Mouse (Mus musculus) left cerebral cortex, adult 9 months (tissue): ENCODE data around the gene Myl4.
A peak's percentile ranks its signal among the peaks of the same experiment; 100 is the strongest.
"Not testable (repeated sequence)": the region's sequence is repeated elsewhere in the genome, so short reads cannot be mapped to it uniquely, and the experiment has no call there.

Experiments used
- DNase-seq, 2 experiments: peaks; one replicate each; pipeline ENCODE4 v3.0.0; 2022; ENCODE audit warnings: low spot score in 2 of 2

Gene Myl4

DNA sequence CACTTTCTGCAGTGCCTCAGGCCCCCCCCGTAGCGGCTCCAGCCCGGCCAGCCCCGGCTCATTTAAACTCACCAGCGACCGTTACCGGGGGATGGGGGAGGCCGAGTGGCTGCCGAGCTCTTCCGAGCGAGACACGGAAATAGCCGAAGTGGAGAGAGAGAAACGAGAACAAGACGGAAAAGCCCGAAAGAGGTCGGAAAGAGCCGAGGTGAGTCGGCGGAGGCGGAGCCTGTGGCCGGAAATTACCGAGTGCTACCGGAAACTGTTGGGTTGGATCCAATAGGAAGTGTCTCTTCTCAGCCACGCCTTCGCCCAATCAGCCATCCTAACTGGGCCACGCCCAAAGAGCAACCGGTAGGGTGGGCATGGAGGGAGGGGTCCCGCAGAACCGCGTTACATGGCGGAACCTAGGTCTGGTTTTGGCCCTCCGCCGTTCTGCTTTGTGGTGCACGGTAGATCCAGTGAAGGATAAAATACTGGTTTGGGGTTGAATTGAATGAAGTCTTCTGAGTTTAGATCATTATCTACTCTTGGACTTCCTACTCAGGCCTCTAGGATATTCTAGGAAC is at the start of gene Myl4, which contains the start of gene Cdc27:
TSS of gene Myl4 (plus strand) at position 258 of the 569 bp plus-strand sequence.
TSS of gene Cdc27 (minus strand) at position 215 of the 569 bp plus-strand sequence.
- peak; percentile 97 to 100 for DNase-seq

- DNase-seq, result no peak
Measured at GRCm38 (mm10) chr11:104508455-104508854, 42.0 kb upstream of the Myl4 start.

DNA sequence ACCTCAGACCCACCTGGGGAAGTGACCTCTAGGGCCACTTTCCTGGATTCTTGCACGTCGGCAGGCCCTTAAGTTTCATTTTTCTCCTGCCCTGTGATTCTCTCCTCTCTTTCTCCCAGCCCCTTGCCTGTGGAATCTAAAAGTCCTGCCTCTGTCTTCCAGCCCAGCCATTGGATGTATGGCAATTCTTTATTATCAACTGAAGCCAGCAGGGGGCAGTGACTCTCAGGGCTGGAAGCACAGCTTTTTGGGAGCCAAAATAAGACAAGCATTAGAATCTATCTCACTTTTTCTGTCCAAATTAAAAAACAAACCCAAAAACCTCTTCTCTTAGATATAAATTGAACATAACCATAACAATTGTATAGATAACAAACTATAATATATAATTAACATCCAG is 39.9 kb upstream of the Myl4 start:
- DNase-seq, result no peak

DNA sequence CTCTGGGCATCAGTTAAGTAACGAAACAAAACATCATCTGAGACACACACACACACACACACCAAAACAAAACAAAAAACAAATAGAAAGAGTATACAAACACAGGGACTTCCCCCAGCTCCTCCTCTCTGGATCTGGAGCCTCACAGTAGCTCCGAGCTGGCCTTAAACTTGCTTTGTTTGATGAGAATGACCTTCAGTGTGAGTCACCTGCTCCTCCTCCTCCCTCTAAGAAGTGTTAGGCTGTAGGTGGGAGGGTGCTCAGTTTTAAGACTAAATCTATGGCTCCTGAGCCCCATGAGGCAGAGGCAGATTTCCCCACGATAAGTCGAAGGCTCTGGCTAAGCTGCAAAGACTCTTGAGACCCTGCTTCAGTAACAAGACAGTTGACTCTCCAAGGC is 38.0 kb upstream of the Myl4 start:
- DNase-seq, result no peak

GRCm38 (mm10) chr11:104525935-104526334 is 24.5 kb upstream of the Myl4 start:
- DNase-seq, result no peak

DNA sequence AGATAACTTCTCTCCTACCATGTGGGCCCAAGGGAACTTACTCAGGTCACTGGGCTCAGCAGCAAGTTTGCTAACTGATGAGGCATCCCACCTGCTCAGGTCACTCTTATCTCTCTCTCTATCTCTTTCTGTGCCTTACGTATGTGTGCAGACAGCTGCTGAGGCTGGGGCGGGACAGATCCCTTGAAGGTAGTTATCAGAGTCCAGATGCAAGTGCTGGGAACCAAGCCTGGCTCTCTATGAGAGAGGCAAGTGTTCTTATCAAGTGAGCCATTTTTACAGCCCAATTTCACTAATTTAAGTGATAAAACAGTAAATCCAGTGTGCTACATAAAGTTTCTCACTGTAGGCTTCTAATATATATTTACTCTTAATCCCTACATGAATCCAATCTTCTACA is 13.6 kb upstream of the Myl4 start:
- no peak for DNase-seq

GRCm38 (mm10) chr11:104537945-104538555 is 12.4 kb upstream of the Myl4 start:
- DNase-seq, result no peak

GRCm38 (mm10) chr11:104539811-104540210 is 10.7 kb upstream of the Myl4 start:
- DNase-seq, result no peak

DNA sequence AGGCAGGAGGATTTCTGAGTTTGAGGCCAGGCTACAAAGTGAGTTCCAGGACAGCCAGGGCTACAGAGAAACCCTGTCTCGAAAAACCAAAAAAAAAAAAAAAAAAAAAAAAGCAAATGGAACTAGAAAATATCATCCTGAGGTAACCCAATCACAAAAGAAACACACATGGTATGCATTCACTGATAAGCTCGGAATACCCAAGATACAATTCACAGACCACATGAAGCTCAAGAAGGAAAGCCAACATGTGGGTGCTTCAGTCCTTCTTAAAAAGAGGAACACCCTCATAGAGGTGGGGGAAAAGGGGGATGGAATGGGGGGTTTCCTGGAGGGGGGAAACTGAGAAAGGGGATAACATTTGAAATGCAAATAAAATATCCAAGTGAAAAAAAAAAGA is 7.1 kb upstream of the Myl4 start:
- not testable (repeated sequence) for DNase-seq

- no peak for DNase-seq
Measured at GRCm38 (mm10) chr11:104544507-104544906, 6.0 kb upstream of the Myl4 start.

GRCm38 (mm10) chr11:104547502-104547901 is 3.0 kb upstream of the Myl4 start:
- DNase-seq, result no peak

GRCm38 (mm10) chr11:104549438-104550405 is 741 bp upstream of the Myl4 start:
- DNase-seq, result no peak

- DNase-seq, result no peak
Measured at GRCm38 (mm10) chr11:104558065-104558464, 7.6 kb downstream of the Myl4 start.

DNA sequence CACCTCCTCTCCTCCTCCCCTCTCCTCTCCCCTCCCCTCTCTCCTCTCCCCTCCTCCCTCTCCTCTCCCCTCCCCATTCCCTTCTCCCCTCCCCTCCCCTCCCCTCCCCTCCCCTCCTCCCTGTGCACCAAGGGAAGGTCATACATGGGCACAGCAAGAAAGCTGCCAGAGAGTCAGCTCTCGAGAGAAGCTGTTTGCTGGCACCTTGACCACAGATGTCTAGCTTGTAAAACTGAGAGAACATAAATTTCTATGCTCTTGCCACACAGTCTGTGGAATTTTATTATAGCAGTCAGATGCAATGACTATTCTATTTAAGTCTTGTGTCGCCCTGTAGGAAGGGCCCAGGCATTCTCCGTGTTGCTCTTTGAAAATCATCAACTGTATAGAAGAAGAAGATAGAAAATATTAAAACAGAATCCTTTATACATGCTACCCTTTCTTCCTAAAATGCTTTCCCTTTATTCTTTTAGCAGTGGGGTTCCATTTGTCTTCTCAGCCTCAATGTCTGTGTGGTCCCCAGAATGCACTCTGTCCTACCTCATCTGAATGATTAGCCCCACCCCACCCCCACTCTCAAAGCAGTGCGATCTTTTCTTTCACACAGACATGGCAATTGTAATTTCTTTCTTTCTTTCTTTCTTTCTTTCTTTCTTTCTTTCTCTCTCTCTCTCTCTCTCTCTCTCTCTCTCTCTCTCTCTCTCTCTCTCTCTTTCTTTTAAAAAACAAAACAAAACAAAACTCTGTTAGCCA is 8.4 kb downstream of the Myl4 start:
- DNase-seq, result peak; percentile 34 to 46

DNA sequence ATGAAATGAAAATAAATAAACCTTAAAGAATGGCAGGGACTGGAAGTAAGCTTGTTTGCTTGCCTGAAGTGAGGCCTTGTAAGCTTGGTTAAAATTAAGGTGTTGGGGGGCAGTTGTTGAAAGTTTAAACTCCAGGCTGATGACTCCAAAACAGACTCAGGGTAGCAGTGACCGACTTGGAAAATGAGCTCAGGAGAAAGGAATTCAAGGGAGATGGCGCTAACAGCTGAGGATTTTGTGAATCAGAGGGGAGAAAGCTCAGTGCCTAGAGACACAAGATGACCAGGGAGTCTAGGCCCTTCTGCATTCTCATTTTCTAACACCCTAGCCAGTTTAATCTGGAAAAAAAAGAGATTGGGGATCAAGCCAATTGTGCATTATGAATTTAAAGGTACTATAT is 10.5 kb downstream of the Myl4 start:
- no peak for DNase-seq

DNA sequence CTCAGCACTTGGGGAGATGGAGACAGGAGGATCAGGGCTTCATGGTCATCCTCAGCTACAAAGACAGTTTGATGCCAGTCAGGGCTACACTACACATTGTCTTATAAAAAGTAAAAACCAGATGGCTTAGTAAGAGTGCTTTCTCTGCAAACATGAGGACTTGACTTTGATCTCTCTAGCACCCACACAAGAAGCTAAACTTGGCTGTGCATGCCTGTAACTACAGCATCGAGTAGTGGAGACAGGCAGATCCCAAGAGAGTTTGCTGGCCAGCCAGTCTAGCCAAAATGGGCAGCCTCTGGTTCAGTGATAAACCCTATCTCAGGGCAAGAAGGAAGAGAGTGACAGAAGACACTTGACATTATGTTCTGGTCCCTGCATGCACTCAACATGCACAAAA is 13.0 kb downstream of the Myl4 start:
- peak; percentile 22 to 34 for DNase-seq

- DNase-seq, result no peak
Measured at GRCm38 (mm10) chr11:104565172-104565571, 14.7 kb downstream of the Myl4 start.

- DNase-seq, result no peak
Measured at GRCm38 (mm10) chr11:104566097-104566496, 15.6 kb downstream of the Myl4 start.

GRCm38 (mm10) chr11:104566796-104567195 is 16.3 kb downstream of the Myl4 start:
- DNase-seq, result no peak

DNA sequence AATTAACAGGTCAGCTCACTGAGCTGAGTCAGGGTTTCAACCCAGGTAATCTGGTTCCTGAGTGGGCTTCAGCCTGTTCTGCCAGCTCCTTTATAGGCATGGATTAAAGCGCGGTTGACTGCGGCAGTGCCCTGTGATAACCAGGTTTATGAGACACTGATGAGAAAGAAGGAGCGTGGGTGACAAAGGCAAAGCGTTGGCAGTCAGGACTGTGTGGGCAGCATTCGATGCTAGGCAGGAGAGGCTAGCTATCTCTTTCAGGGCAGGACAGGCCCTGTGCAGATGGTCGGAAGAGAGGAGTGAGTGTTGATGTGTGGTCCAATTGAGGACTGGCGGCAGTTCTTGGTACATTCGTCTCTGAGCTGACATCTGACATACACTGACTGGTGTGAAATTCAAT is 17.3 kb downstream of the Myl4 start:
- DNase-seq, result peak in 1 of 2 experiments; percentile 41

- no peak for DNase-seq
Measured at GRCm38 (mm10) chr11:104568326-104568725, 17.9 kb downstream of the Myl4 start.

DNA sequence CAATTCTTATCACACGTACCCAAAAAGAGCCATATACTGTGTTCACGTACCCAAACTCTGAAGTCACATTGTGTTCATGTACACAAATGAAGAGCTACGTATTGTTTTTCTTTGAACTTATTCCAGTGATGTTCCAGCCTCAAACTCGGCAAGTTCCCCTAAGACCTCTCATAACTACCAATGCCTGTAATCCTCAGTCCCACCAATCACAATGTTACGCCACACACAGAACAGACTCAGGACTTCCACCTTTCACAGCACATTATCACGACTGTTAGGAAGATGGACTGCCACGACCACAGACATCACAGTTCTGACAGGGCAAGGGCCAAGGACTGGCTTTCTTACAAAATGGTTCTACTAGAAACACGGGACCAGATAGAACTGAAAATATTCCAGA is 20.1 kb downstream of the Myl4 start:
- DNase-seq, result not testable (repeated sequence)
